Mouse (Mus musculus) olfactory bulb, adult 2 months (tissue): Measurements from ENCODE around the gene Gnb5.

Experiments used
- CTCF ChIP-seq: fragments of 200-500 bp; IDR thresholded peaks from 2 replicates; pipeline ENCODE4 v1.5.1; 2012; ENCODE audit warnings: low read depth, mild to moderate bottlenecking, low read length, moderate library complexity; ENCODE audit not compliant: insufficient read depth
- POLR2A ChIP-seq: fragments of 200-500 bp; IDR thresholded peaks from 2 replicates; pipeline ENCODE4 v1.6.1; 2012; ENCODE audit warnings: mild to moderate bottlenecking, low read depth, low read length, moderate library complexity; ENCODE audit not compliant: insufficient read depth

GRCm38 (mm10) chr9:75258792-75259191, 47.3 kb upstream of the Gnb5 start:
- TF ChIP-seq CTCF (no peak), POLR2A (no peak)
